In the genomic region with DNA sequence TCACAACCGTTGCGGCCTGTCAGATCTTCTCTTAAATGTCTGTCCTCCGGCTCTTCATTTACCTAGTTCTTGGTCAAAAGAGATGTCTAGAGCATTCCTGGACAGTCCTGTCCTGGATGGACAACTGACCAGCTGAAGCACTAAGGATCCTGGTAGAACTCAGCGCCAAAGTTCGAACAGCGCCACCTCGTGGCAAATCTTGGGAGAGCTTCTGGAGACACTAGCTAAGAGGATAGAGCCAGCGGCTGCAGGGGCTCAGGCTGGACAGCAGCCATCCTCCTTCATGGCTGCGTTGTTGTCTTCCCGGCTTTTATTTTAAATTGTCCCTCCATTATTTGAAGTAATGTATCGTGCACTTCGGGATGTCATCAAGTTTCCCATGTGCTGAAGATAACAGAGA, we compare ENCODE assay signal across 8 mouse cellular contexts. TPM values are rescaled to one million over a fixed set of nuclear protein-coding genes. Genes with fewer than 3 reads are reported as not detected.
A peak's percentile ranks its signal among the peaks of the same experiment; 100 is the strongest.
DNase-seq lines count a peak whose midpoint lies in the region; ATAC-seq and TF ChIP-seq lines count a peak whose summit lies in the region.
"Had no signal": no experiment of that assay in that cellular context is flagged by ENCODE, and none has a peak within 500 bp of the region (broad histone marks: within the 10 kb centered on the region; RNA-seq: fewer than 3 reads in every experiment).

No protein-coding gene starts in this region.

- TF ChIP-seq CTCF in C2C12 (IDR thresholded peaks at IDR 0.05; ENCODE audit: control insufficient read depth, insufficient read depth, insufficient read length) (peak; percentile 76), CH12.LX (conservative IDR thresholded peaks at IDR 0.05 in 1 of 2, IDR thresholded peaks at IDR 0.05 in 1 of 2; ENCODE audit: low read depth in 2 of 2, low read length in 2 of 2) (peak; percentile 88 to 93)
- peak; percentile 86 for TF ChIP-seq CTCF in lung, postnatal 0 days (IDR thresholded peaks at IDR 0.05)

- DNase-seq in CH12.LX (ENCODE audit: extremely low read depth) = peak; percentile 80
- DNase-seq in c-Kit-positive CD71-positive TER-119-negative erythroid progenitor cells, embryonic 14.5 days (ENCODE audit: low read depth) = peak; percentile 63
- DNase-seq in frontal cortex, postnatal 36 days (ENCODE audit: low spot score in 2 of 2) = peak; percentile 82 to 85
- peak; percentile 79 to 93 for DNase-seq in kidney, postnatal 36 days
- DNase-seq in lung, postnatal 0 days (ENCODE audit: low spot score) = peak; percentile 77
- DNase-seq in right cerebral cortex, postnatal 14 days = peak; percentile 79

- peaks cover 22 to 55% of the 10 kb centered on the region in 2 experiments for H3K4me1 ChIP-seq in CH12.LX (ENCODE audit: control insufficient read depth in 1 of 2, insufficient read depth in 2 of 2)
- H3K4me1 ChIP-seq in lung, postnatal 0 days (ENCODE audit: insufficient read depth, low read depth, low read length) = no peaks in the 10 kb centered on the region

- no peak overlapping the region for H3ac ChIP-seq in C2C12 (ENCODE audit: control insufficient read depth, insufficient read length, low read depth)

- no peak overlapping the region; the same call in 1 of the 2 replicates for H3K4me2 ChIP-seq in CH12.LX (ENCODE audit: insufficient read depth, low read depth, poor library complexity, severe bottlenecking)
- no peak overlapping the region for H3K4me2 ChIP-seq in lung, postnatal 0 days (replicated peaks; ENCODE audit: low read depth, low read length)

- in situ Hi-C loops in CH12.LX (cut with MboI; ENCODE audit: low pct_ligation_motif_present, low pct_unique_long_range_greater_than_20kb, low sequenced_read_pairs) = no loop called here

- H3K27ac ChIP-seq in CH12.LX (ENCODE audit: insufficient read depth, low read depth) = no peak overlapping the region
- H3K27ac ChIP-seq in lung, postnatal 0 days (ENCODE audit: low read length) = no peak overlapping the region

- peak; percentile 60 for TF ChIP-seq RAD21 in CH12.LX (IDR thresholded peaks at IDR 0.05; ENCODE audit: low read depth, low read length)

- no peaks in the 10 kb centered on the region for H3K9me3 ChIP-seq in CH12.LX (replicated peaks; ENCODE audit: low read length)
- H3K9me3 ChIP-seq in lung, postnatal 0 days (ENCODE audit: low read length) = no peaks in the 10 kb centered on the region

- H3K27me3 ChIP-seq in C2C12 (ENCODE audit: control insufficient read depth, insufficient read depth, insufficient read length) = peaks cover 28% of the 10 kb centered on the region
- H3K27me3 ChIP-seq in CH12.LX (replicated peaks) = peaks cover 55% of the 10 kb centered on the region
- H3K27me3 ChIP-seq in lung, postnatal 0 days (replicated peaks; ENCODE audit: insufficient read depth, low read length) = peaks cover 89% of the 10 kb centered on the region

- no peak overlapping the region for H3K4me3 ChIP-seq in C2C12 (ENCODE audit: insufficient read depth, poor library complexity, severe bottlenecking)
- H3K4me3 ChIP-seq in CH12.LX (replicated peaks in 1 of 3; ENCODE audit: low read depth in 2 of 3, low read length in 2 of 3, poor library complexity in 1 of 3) = no peak overlapping the region
- no peak overlapping the region for H3K4me3 ChIP-seq in lung, postnatal 0 days (ENCODE audit: low read depth, low read length)

- WGBS in lung, postnatal 0 days = 14% methylated on average over 12 of the region's 12 CpGs

- no peaks in the 10 kb centered on the region for H3K79me2 ChIP-seq in C2C12 (ENCODE audit: control insufficient read depth, insufficient read depth)
- H3K79me2 ChIP-seq in CH12.LX (replicated peaks; ENCODE audit: control insufficient read depth, extremely low read depth, insufficient read depth, poor library complexity, severe bottlenecking) = no peaks in the 10 kb centered on the region

- H3K36me3 ChIP-seq in C2C12 (ENCODE audit: control insufficient read depth, insufficient read depth) = no peaks in the 10 kb centered on the region
- H3K36me3 ChIP-seq in CH12.LX (replicated peaks in 1 of 2; ENCODE audit: control insufficient read depth in 1 of 2, insufficient read depth in 1 of 2, low read length in 1 of 2) = no peaks in the 10 kb centered on the region
- no peaks in the 10 kb centered on the region for H3K36me3 ChIP-seq in lung, postnatal 0 days (ENCODE audit: insufficient read depth, low read length)

- dilution Hi-C loops in CH12.LX (cut with MboI; ENCODE audit: extremely low pct_ligation_motif_present, extremely low pct_unique_long_range_greater_than_20kb, low sequenced_read_pairs) = no loop called here

- peak; percentile 53 for ATAC-seq in lung, postnatal 0 days

- no peak for TF ChIP-seq POLR2A in CH12.LX (IDR thresholded peaks at IDR 0.05; ENCODE audit: low read depth, low read length)

- H3K79me3 ChIP-seq in C2C12 (ENCODE audit: low read depth) = no peaks in the 10 kb centered on the region

- H3K9ac ChIP-seq in CH12.LX (ENCODE audit: insufficient read depth, low read depth) = no peak overlapping the region
- no peak overlapping the region for H3K9ac ChIP-seq in lung, postnatal 0 days (replicated peaks; ENCODE audit: low read depth)

- TF ChIP-seq EP300 in CH12.LX (IDR thresholded peaks at IDR 0.05; ENCODE audit: low read length) = no peak
- no peak for TF ChIP-seq EP300 in lung, postnatal 0 days (IDR thresholded peaks at IDR 0.05)

TF ChIP-seq in C2C12, 6 proteins besides CTCF, POLR2A, EP300 and RAD21:
- TF ChIP-seq USF1 (IDR thresholded peaks at IDR 0.05; ENCODE audit: low read depth) = no peak
- TF ChIP-seq FOSL1 (IDR thresholded peaks at IDR 0.05; ENCODE audit: insufficient read depth, low read length, poor library complexity, severe bottlenecking) = no peak
- no peak for TF ChIP-seq MAX (IDR thresholded peaks at IDR 0.05)
- no peak for TF ChIP-seq CEBPB (IDR thresholded peaks at IDR 0.05; ENCODE audit: low read depth)
- TF ChIP-seq MYOG (IDR thresholded peaks at IDR 0.05; ENCODE audit: control insufficient read depth, extremely low read depth, insufficient read length) = no peak
- TF ChIP-seq MYOD1 (IDR thresholded peaks at IDR 0.05; ENCODE audit: control insufficient read depth, insufficient read length, low read depth) = no peak

TF ChIP-seq in CH12.LX, 34 proteins besides CTCF, POLR2A, EP300 and RAD21:
- TF ChIP-seq CHD1 (IDR thresholded peaks at IDR 0.05; ENCODE audit: low read depth, low read length) = no peak
- 0 out of 2 replicates have a peak, but pooled peaks have one; percentile 2 for TF ChIP-seq MAX (IDR thresholded peaks at IDR 0.05; ENCODE audit: low read length)
- TF ChIP-seq SMC3 (IDR thresholded peaks at IDR 0.05; ENCODE audit: low read depth, low read length) = peak; percentile 90
TF ChIP-seq in CH12.LX: peak in this region for 2.

RNA-seq across cellular contexts. Expression of gene Wnt1, which starts 9.7 kb away (rescaled TPM):
- polyA plus RNA-seq in C2C12 (2012; fragmentation: generic; extraction: Trizol) (0.09 TPM), CH12.LX (2012; ENCODE audit: insufficient read length, low read depth) (not detected in 2 replicates)
- total RNA-seq in CH12.LX (2012; rRNA removed) (not detected in 2 replicates), CH12.LX (2014; rRNA removed) (not detected in 2 replicates)
- polyA plus RNA-seq in lung, postnatal 0 days (2015; fragmentation: Nextera tagmentation; extraction: Ambion mirVana) = not detected in 2 replicates
- total RNA-seq: layer of hippocampus, adult 8-10 months had no signal

RNA-seq across cellular contexts. Expression of gene Ddn, which starts 9.9 kb away (rescaled TPM):
- polyA plus RNA-seq in C2C12 (2012; fragmentation: generic; extraction: Trizol) (0.11 TPM), CH12.LX (2012; ENCODE audit: insufficient read length, low read depth) (0.08 TPM in 1 of 2 replicates, not detected in the other)
- total RNA-seq in CH12.LX (2012; rRNA removed) (0.04 TPM in 1 of 2 replicates, not detected in the other), CH12.LX (2014; rRNA removed) (not detected in 2 replicates)
- 0.04 TPM in 2 replicates for polyA plus RNA-seq in lung, postnatal 0 days (2015; fragmentation: Nextera tagmentation; extraction: Ambion mirVana)

RNA-seq across cellular contexts. Expression of gene Wnt10b, which starts 21.4 kb away (rescaled TPM):
- 14.5 TPM for polyA plus RNA-seq in C2C12 (2012; fragmentation: generic; extraction: Trizol)
- total RNA-seq in CH12.LX (2012; rRNA removed) = 19.1 and 25.4 TPM in 2 replicates
- 61.6 and 64.4 TPM in 2 replicates for total RNA-seq in CH12.LX (2014; rRNA removed)
- polyA plus RNA-seq in CH12.LX (2012; ENCODE audit: insufficient read length, low read depth) = 56.2 and 58.0 TPM in 2 replicates
- polyA plus RNA-seq in lung, postnatal 0 days (2015; fragmentation: Nextera tagmentation; extraction: Ambion mirVana) = 0.13 and 0.14 TPM in 2 replicates

RNA-seq across cellular contexts. Expression of gene Prkag1, which starts 31.9 kb away (rescaled TPM):
- polyA plus RNA-seq in C2C12 (2012; fragmentation: generic; extraction: Trizol) (132 TPM), CH12.LX (2012; ENCODE audit: insufficient read length, low read depth) (66.1 and 73.2 TPM in 2 replicates)
- total RNA-seq in CH12.LX (2012; rRNA removed) (49.4 and 63.2 TPM in 2 replicates), CH12.LX (2014; rRNA removed) (87.5 and 89.4 TPM in 2 replicates)
- 72.2 and 76.7 TPM in 2 replicates for polyA plus RNA-seq in lung, postnatal 0 days (2015; fragmentation: Nextera tagmentation; extraction: Ambion mirVana)

RNA-seq across cellular contexts. Expression of gene Arf3, which starts 36.4 kb away (rescaled TPM):
- polyA plus RNA-seq in C2C12 (2012; fragmentation: generic; extraction: Trizol) = 126 TPM
- total RNA-seq in CH12.LX (2012; rRNA removed) = 32.5 and 33.8 TPM in 2 replicates
- total RNA-seq in CH12.LX (2014; rRNA removed) = 33.9 and 41.0 TPM in 2 replicates
- polyA plus RNA-seq in CH12.LX (2012; ENCODE audit: insufficient read length, low read depth) = 158 and 182 TPM in 2 replicates
- 47.1 and 56.0 TPM in 2 replicates for polyA plus RNA-seq in lung, postnatal 0 days (2015; fragmentation: Nextera tagmentation; extraction: Ambion mirVana)

Comparison
In these comparisons a context has a peak if more than half of its experiments do, and no peak if none do; other contexts are left out.
1. RNA of gene Wnt10b, which starts 21.4 kb away (polyA plus RNA-seq): 56.2 to 58.0 TPM in CH12.LX and 14.5 TPM in C2C12 (single experiment); 0.13 to 0.14 TPM in lung, postnatal 0 days; every median in the first group is over 10 times any median in the second.
2. Peak in every context shown above with its lines, with median percentiles within 50 percentile points of each other: CTCF ChIP-seq and DNase-seq.